Mouse (Mus musculus): Measurements from ENCODE around the gene Spata7. TPM values are rescaled to one million over a fixed set of nuclear protein-coding genes. Genes with fewer than 3 reads are reported as not detected.
A peak's percentile ranks its signal among the peaks of the same experiment; 100 is the strongest.

The Spata7 gene
- polyA plus RNA-seq, 1 experiment from 2014 or later = 13.7 TPM

DNA sequence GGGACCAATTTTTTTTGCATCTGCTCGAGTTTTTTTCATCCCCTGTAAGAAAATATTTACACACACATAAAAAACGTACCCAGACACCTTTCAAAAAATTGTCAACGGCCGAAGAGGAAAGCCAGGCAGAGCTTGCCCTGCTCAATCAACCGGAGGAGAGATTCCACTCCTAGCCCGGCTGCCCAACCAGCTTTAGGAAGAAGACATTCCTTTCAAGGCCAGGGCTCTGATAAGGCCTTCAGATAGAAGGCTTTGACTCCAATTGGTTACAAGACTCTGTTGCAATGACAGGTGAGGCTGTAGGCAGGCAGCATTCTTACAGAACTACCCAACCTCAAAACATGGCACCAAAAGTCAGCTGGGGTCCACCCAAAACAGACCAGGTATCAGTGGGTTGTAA, 55.6 kb downstream of the Spata7 start:
- Histone ChIP-seq H3K27me3 (ENCODE audit: control insufficient read depth, insufficient read depth, low read length) (no peaks in the 10 kb centered on the region), H3K27ac (replicated peaks in 1 of 2; ENCODE audit: control insufficient read depth in 1 of 2, insufficient read depth in 1 of 2, low read depth in 2 of 2, low read length in 2 of 2) (peak overlapping the region; percentile 26 to 65), H3K4me3 (ENCODE audit: control insufficient read depth in 1 of 2, insufficient read depth in 1 of 2, low read depth in 1 of 2, low read length in 2 of 2) (no peak overlapping the region; a peak in 1 of 4 replicates), H3K4me2 (ENCODE audit: low read length) (peak overlapping the region; percentile 50), H3K36me3 (ENCODE audit: control insufficient read depth, insufficient read depth, low read length) (peaks cover 81% of the 10 kb centered on the region), H3K9ac (ENCODE audit: low read length) (0 out of 2 replicates have a peak overlapping the region, but pooled peaks have one; percentile 11), H3K9me3 (ENCODE audit: control insufficient read depth, low read length) (no peaks in the 10 kb centered on the region), H3K4me1 (ENCODE audit: control insufficient read depth in 2 of 2, insufficient read depth in 2 of 2, low read length in 2 of 2) (peaks cover 7 to 10% of the 10 kb centered on the region in 2 experiments)
- no peak for ATAC-seq (ENCODE audit: insufficient number of reproducible peaks, insufficient read depth, low FRiP score, low read depth)
- WGBS = 16% methylated on average over 6 of the region's 6 CpGs

GRCm38 (mm10) chr12:98690230-98690629, 62.3 kb downstream of the Spata7 start:
- Histone ChIP-seq H3K27ac (replicated peaks in 1 of 2; ENCODE audit: control insufficient read depth in 1 of 2, insufficient read depth in 1 of 2, low read depth in 2 of 2, low read length in 2 of 2) (no peak overlapping the region), H3K9ac (ENCODE audit: low read length) (no peak overlapping the region), H3K9me3 (ENCODE audit: control insufficient read depth, low read length) (no peaks in the 10 kb centered on the region), H3K4me3 (ENCODE audit: control insufficient read depth in 1 of 2, insufficient read depth in 1 of 2, low read depth in 1 of 2, low read length in 2 of 2) (no peak overlapping the region), H3K4me2 (ENCODE audit: low read length) (no peak overlapping the region), H3K36me3 (ENCODE audit: control insufficient read depth, insufficient read depth, low read length) (peaks cover 100% of the 10 kb centered on the region), H3K27me3 (ENCODE audit: control insufficient read depth, insufficient read depth, low read length) (no peaks in the 10 kb centered on the region), H3K4me1 (ENCODE audit: control insufficient read depth in 2 of 2, insufficient read depth in 2 of 2, low read length in 2 of 2) (no peaks in the 10 kb centered on the region)
- no peak for ATAC-seq (ENCODE audit: insufficient number of reproducible peaks, insufficient read depth, low FRiP score, low read depth)
- 85% methylated on average over 8 of the region's 8 CpGs for WGBS

DNA sequence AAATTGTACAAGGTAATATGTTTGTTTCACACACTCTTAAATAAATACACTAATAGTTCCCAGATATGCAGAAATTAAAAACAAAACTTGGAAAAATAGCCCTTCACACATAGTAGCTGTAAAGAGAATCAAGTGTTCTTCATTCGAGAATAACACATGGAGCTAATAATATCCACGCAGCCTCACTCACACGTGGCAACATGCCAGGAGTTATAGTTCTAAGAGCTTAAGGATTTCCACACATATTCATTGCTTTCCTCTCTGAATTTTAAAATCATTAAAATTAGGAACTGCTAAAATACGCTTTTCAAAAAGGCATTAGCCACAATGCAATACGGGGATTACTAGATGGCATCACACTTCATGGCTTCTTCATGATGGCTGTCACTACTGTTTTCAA, 69.2 kb downstream of the Spata7 start:
- H3K4me3 ChIP-seq (ENCODE audit: control insufficient read depth in 1 of 2, insufficient read depth in 1 of 2, low read depth in 1 of 2, low read length in 2 of 2) = no peak overlapping the region
- no peaks in the 10 kb centered on the region for H3K9me3 ChIP-seq (ENCODE audit: control insufficient read depth, low read length)
- 49% methylated on average over 5 of the region's 5 CpGs for WGBS
- no peak overlapping the region for H3K4me2 ChIP-seq (ENCODE audit: low read length)
- ATAC-seq (ENCODE audit: insufficient number of reproducible peaks, insufficient read depth, low FRiP score, low read depth) = no peak
- H3K4me1 ChIP-seq (ENCODE audit: control insufficient read depth in 2 of 2, insufficient read depth in 2 of 2, low read length in 2 of 2) = peaks cover 0 to 7% of the 10 kb centered on the region in 2 experiments; a peak in 1 of 4 replicates
- H3K9ac ChIP-seq (ENCODE audit: low read length) = 0 out of 2 replicates have a peak overlapping the region, but pooled peaks have one; percentile 8
- no peak overlapping the region for H3K27ac ChIP-seq (replicated peaks in 1 of 2; ENCODE audit: control insufficient read depth in 1 of 2, insufficient read depth in 1 of 2, low read depth in 2 of 2, low read length in 2 of 2)
- no peaks in the 10 kb centered on the region for H3K27me3 ChIP-seq (ENCODE audit: control insufficient read depth, insufficient read depth, low read length)
- peaks cover 83% of the 10 kb centered on the region for H3K36me3 ChIP-seq (ENCODE audit: control insufficient read depth, insufficient read depth, low read length)

DNA sequence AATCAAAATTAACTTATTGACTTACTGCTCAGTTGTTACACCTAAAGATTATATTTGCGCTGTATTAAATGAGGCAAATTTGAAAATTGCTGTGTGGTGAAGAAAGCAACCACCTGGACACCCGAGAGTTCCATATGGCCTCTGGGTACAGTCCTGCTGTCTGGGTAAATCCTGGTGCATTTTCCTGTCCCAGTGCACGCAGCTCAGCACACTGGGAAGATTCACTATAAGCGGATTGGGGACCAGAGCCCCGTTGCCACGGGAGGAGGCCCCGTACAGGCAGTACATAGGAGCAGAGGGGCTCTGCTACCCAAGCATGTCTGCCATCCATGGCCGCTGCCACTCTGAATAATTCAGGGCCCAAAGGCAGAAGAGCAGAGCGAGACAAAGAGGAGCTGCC, 73.6 kb downstream of the Spata7 start:
- peaks cover 0 to 7% of the 10 kb centered on the region in 2 experiments; a peak in 1 of 4 replicates for H3K4me1 ChIP-seq (ENCODE audit: control insufficient read depth in 2 of 2, insufficient read depth in 2 of 2, low read length in 2 of 2)
- no peaks in the 10 kb centered on the region for H3K9me3 ChIP-seq (ENCODE audit: control insufficient read depth, low read length)
- no peaks in the 10 kb centered on the region for H3K27me3 ChIP-seq (ENCODE audit: control insufficient read depth, insufficient read depth, low read length)
- peaks cover 71% of the 10 kb centered on the region for H3K36me3 ChIP-seq (ENCODE audit: control insufficient read depth, insufficient read depth, low read length)
- no peak overlapping the region for H3K9ac ChIP-seq (ENCODE audit: low read length)
- no peak overlapping the region for H3K4me3 ChIP-seq (ENCODE audit: control insufficient read depth in 1 of 2, insufficient read depth in 1 of 2, low read depth in 1 of 2, low read length in 2 of 2)
- H3K27ac ChIP-seq (replicated peaks in 1 of 2; ENCODE audit: control insufficient read depth in 1 of 2, insufficient read depth in 1 of 2, low read depth in 2 of 2, low read length in 2 of 2) = no peak overlapping the region
- ATAC-seq (ENCODE audit: insufficient number of reproducible peaks, insufficient read depth, low FRiP score, low read depth) = no peak
- WGBS = 90% methylated on average over 9 of the region's 9 CpGs
- H3K4me2 ChIP-seq (ENCODE audit: low read length) = no peak overlapping the region

- WGBS = 76% methylated on average over 2 of the region's 2 CpGs
- Histone ChIP-seq H3K27me3 (ENCODE audit: control insufficient read depth, insufficient read depth, low read length) (no peaks in the 10 kb centered on the region), H3K4me2 (ENCODE audit: low read length) (no peak overlapping the region), H3K4me1 (ENCODE audit: control insufficient read depth in 2 of 2, insufficient read depth in 2 of 2, low read length in 2 of 2) (no peaks in the 10 kb centered on the region), H3K36me3 (ENCODE audit: control insufficient read depth, insufficient read depth, low read length) (peaks cover 67% of the 10 kb centered on the region), H3K9ac (ENCODE audit: low read length) (no peak overlapping the region), H3K9me3 (ENCODE audit: control insufficient read depth, low read length) (no peaks in the 10 kb centered on the region), H3K4me3 (ENCODE audit: control insufficient read depth in 1 of 2, insufficient read depth in 1 of 2, low read depth in 1 of 2, low read length in 2 of 2) (no peak overlapping the region), H3K27ac (replicated peaks in 1 of 2; ENCODE audit: control insufficient read depth in 1 of 2, insufficient read depth in 1 of 2, low read depth in 2 of 2, low read length in 2 of 2) (no peak overlapping the region)
- no peak for ATAC-seq (ENCODE audit: insufficient number of reproducible peaks, insufficient read depth, low FRiP score, low read depth)
Measured at GRCm38 (mm10) chr12:98703554-98703953, 75.6 kb downstream of the Spata7 start.

- Histone ChIP-seq H3K9me3 (ENCODE audit: control insufficient read depth, low read length) (no peaks in the 10 kb centered on the region), H3K4me2 (ENCODE audit: low read length) (no peak overlapping the region), H3K36me3 (ENCODE audit: control insufficient read depth, insufficient read depth, low read length) (peaks cover 67% of the 10 kb centered on the region), H3K9ac (ENCODE audit: low read length) (no peak overlapping the region), H3K4me3 (ENCODE audit: control insufficient read depth in 1 of 2, insufficient read depth in 1 of 2, low read depth in 1 of 2, low read length in 2 of 2) (no peak overlapping the region), H3K27me3 (ENCODE audit: control insufficient read depth, insufficient read depth, low read length) (no peaks in the 10 kb centered on the region), H3K27ac (replicated peaks in 1 of 2; ENCODE audit: control insufficient read depth in 1 of 2, insufficient read depth in 1 of 2, low read depth in 2 of 2, low read length in 2 of 2) (no peak overlapping the region), H3K4me1 (ENCODE audit: control insufficient read depth in 2 of 2, insufficient read depth in 2 of 2, low read length in 2 of 2) (no peaks in the 10 kb centered on the region)
- ATAC-seq (ENCODE audit: insufficient number of reproducible peaks, insufficient read depth, low FRiP score, low read depth) = no peak
- 85% methylated on average over 10 of the region's 10 CpGs for WGBS
Measured at GRCm38 (mm10) chr12:98703961-98704360, 76.0 kb downstream of the Spata7 start.

- no peaks in the 10 kb centered on the region for H3K27me3 ChIP-seq (ENCODE audit: control insufficient read depth, insufficient read depth, low read length)
- 70% methylated on average over 6 of the region's 6 CpGs for WGBS
- no peak overlapping the region for H3K9ac ChIP-seq (ENCODE audit: low read length)
- H3K4me1 ChIP-seq (ENCODE audit: control insufficient read depth in 2 of 2, insufficient read depth in 2 of 2, low read length in 2 of 2) = peaks cover 18 to 30% of the 10 kb centered on the region in 2 experiments
- no peak overlapping the region for H3K27ac ChIP-seq (replicated peaks in 1 of 2; ENCODE audit: control insufficient read depth in 1 of 2, insufficient read depth in 1 of 2, low read depth in 2 of 2, low read length in 2 of 2)
- no peak overlapping the region for H3K4me3 ChIP-seq (ENCODE audit: control insufficient read depth in 1 of 2, insufficient read depth in 1 of 2, low read depth in 1 of 2, low read length in 2 of 2)
- no peaks in the 10 kb centered on the region for H3K9me3 ChIP-seq (ENCODE audit: control insufficient read depth, low read length)
- H3K4me2 ChIP-seq (ENCODE audit: low read length) = no peak overlapping the region
- peaks cover 25% of the 10 kb centered on the region for H3K36me3 ChIP-seq (ENCODE audit: control insufficient read depth, insufficient read depth, low read length)
- no peak for ATAC-seq (ENCODE audit: insufficient number of reproducible peaks, insufficient read depth, low FRiP score, low read depth)
Measured at GRCm38 (mm10) chr12:98712819-98713218, 84.9 kb downstream of the Spata7 start.

DNA sequence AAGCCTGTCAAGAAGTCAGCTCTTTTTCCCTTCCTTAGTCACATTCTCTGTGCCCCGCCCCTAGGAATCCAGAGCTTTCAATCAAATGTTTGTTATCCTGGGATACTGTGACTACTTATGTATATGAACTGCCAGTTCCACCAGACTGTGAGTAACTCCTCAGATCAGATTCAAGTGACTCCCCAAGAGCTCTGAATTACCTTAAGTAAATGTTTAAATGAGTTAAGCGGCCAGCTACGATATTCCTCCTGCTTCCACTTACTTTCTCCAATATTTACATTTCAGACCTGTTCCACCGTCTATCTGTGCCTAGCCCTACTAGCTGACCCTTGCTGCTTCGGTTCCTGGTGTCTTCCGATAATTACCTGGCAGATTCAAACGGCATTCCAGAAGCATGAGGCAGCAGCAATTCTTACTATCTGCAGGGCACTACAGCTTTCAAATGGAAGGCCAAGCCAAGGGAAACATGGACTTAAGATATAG, 85.7 kb downstream of the Spata7 start:
- Histone ChIP-seq H3K4me1 (ENCODE audit: control insufficient read depth in 2 of 2, insufficient read depth in 2 of 2, low read length in 2 of 2) (peaks cover 18 to 30% of the 10 kb centered on the region in 2 experiments), H3K9ac (ENCODE audit: low read length) (no peak overlapping the region), H3K4me3 (ENCODE audit: control insufficient read depth in 1 of 2, insufficient read depth in 1 of 2, low read depth in 1 of 2, low read length in 2 of 2) (no peak overlapping the region), H3K27me3 (ENCODE audit: control insufficient read depth, insufficient read depth, low read length) (no peaks in the 10 kb centered on the region), H3K27ac (replicated peaks in 1 of 2; ENCODE audit: control insufficient read depth in 1 of 2, insufficient read depth in 1 of 2, low read depth in 2 of 2, low read length in 2 of 2) (0 out of 4 replicates have a peak overlapping the region, but pooled peaks of 1 of the 2 experiments have one; percentile 26), H3K36me3 (ENCODE audit: control insufficient read depth, insufficient read depth, low read length) (peaks cover 19% of the 10 kb centered on the region), H3K9me3 (ENCODE audit: control insufficient read depth, low read length) (no peaks in the 10 kb centered on the region), H3K4me2 (ENCODE audit: low read length) (no peak overlapping the region)
- no peak for ATAC-seq (ENCODE audit: insufficient number of reproducible peaks, insufficient read depth, low FRiP score, low read depth)
- WGBS = 22% methylated on average over 7 of the region's 7 CpGs
